Mouse (Mus musculus) right cerebral cortex, postnatal 10 days (tissue): ENCODE data around the gene Pif1.

Source experiments
- DNase-seq, 2 experiments: peaks; one replicate each; pipeline ENCODE4 v3.0.0; 2021; ENCODE audit warnings: low spot score in 2 of 2

Gene Pif1

GRCm38 (mm10) chr9:65635766-65636165, 48.8 kb downstream of the Pif1 start:
- DNase-seq: no peak

GRCm38 (mm10) chr9:65636926-65637325, 50.0 kb downstream of the Pif1 start:
- no peak for DNase-seq

GRCm38 (mm10) chr9:65639065-65639464, 52.1 kb downstream of the Pif1 start:
- no peak for DNase-seq

- no peak for DNase-seq
Observed at GRCm38 (mm10) chr9:65640838-65641410, 54.0 kb downstream of the Pif1 start.

GRCm38 (mm10) chr9:65641446-65642052, 54.6 kb downstream of the Pif1 start:
- no peak for DNase-seq

- DNase-seq: no peak
Observed at GRCm38 (mm10) chr9:65642546-65642945, 55.6 kb downstream of the Pif1 start.

GRCm38 (mm10) chr9:65644960-65645359, 58.0 kb downstream of the Pif1 start:
- DNase-seq: no peak
